Mouse (Mus musculus) heart, embryonic 15.5 days (tissue): ENCODE results near the gene C9orf72. TPM values are rescaled to one million over a fixed set of nuclear protein-coding genes. Genes with fewer than 3 reads are reported as not detected.
"Not testable (repeated sequence)": the region's sequence is repeated elsewhere in the genome, so short reads cannot be mapped to it uniquely, and the experiment has no call there.

Experiments used
- ATAC-seq: fragments of 200-750 bp; cut with Nextera tagmentation; replicated peaks from 2 replicates; pipeline ENCODE4 v1.8.0; 2017; ENCODE audit warnings: low read depth, moderate TSS enrichment; ENCODE audit not compliant: insufficient number of reproducible peaks, insufficient read depth, low FRiP score
- H3K27ac ChIP-seq: fragments of 300-500 bp; sonication (generic); 2 replicates; pipeline ENCODE4 v1.5.1; 2015; ENCODE audit warnings: mild to moderate bottlenecking, inconsistent platforms
- H3K27me3 ChIP-seq: fragments of 300-500 bp; sonication (generic); 2 replicates; pipeline ENCODE4 v1.6.1; 2015; ENCODE audit warnings: inconsistent platforms
- H3K36me3 ChIP-seq: fragments of 300-500 bp; sonication (generic); 2 replicates; pipeline ENCODE4 v1.6.1; 2015; ENCODE audit warnings: mild to moderate bottlenecking, inconsistent platforms
- H3K4me1 ChIP-seq: fragments of 300-500 bp; sonication (generic); replicated peaks from 2 replicates; pipeline ENCODE4 v1.6.1; 2015; ENCODE audit warnings: inconsistent platforms
- H3K4me2 ChIP-seq: fragments of 300-500 bp; sonication (generic); 2 replicates; pipeline ENCODE4 v1.6.1; 2015; ENCODE audit warnings: inconsistent platforms, mild to moderate bottlenecking, moderate library complexity
- H3K4me3 ChIP-seq: fragments of 300-500 bp; sonication (generic); 2 replicates; pipeline ENCODE4 v1.5.1; 2015; ENCODE audit warnings: mild to moderate bottlenecking, inconsistent platforms
- H3K9ac ChIP-seq: fragments of 300-500 bp; sonication (generic); 2 replicates; pipeline ENCODE4 v1.6.1; 2015; ENCODE audit warnings: mild to moderate bottlenecking, inconsistent platforms
- H3K9me3 ChIP-seq: fragments of 300-500 bp; sonication (generic); replicated peaks from 2 replicates; pipeline ENCODE4 v1.6.1; 2016; ENCODE audit warnings: inconsistent platforms
- WGBS: fragments of 180-500 bp; shearing (Covaris S2); methylation state at CpG from one replicate; pipeline ENCODE4 v1.1.7; 2015; ENCODE audit warnings: mixed read lengths; 5-methylcytosine and 5-hydroxymethylcytosine counted together
- polyA plus RNA-seq: library from polyadenylated mRNA; unstranded; fragments of >200 nt; fragmentation: Nextera tagmentation; extraction: Ambion mirVana; gene quantifications from 2 replicates; pipeline ENCODE4 v1.2.1, GENCODE M21; 2015

Gene C9orf72
- 19.0 and 20.1 TPM in 2 replicates for polyA plus RNA-seq

- under 1% methylated on average over 51 of the region's 51 CpGs for WGBS
- Histone ChIP-seq H3K27ac (peak within 1 kb of the TSS; percentile 92), H3K4me1 (peaks cover 9% of the 10 kb centered on the region), H3K9me3 (no peaks in the 10 kb centered on the region), H3K4me3 (peak within 1 kb of the TSS; percentile 90), H3K27me3 (no peaks in the 10 kb centered on the region), H3K9ac (peak within 1 kb of the TSS; percentile 83), H3K36me3 (no peaks in the 10 kb centered on the region), H3K4me2 (peak within 1 kb of the TSS; percentile 84)
- peak; percentile 97 for ATAC-seq
Observed at GRCm38 (mm10) chr4:35225734-35226495, at the start of gene C9orf72. Gene C9orf72, minus strand, starts transcription at chr4:35226175.

DNA sequence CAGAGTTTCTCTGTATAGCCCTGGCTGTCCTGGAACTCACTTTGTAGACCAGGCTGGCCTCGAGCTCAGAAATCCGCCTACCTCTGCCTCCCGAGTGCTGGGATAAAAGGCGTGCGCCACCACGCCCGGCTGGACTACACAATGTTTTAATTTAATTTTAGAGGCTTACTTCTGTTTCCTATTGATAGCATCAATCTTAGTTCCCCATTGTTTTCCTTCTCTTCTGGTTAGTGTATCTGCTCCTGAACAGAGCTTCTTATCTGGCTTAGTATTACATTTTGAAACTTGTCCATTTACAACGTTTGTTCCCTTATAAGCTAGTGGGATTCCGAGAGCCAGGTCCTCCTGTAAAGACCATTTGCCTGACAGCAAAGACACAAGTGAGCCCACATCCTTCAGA, 33.0 kb upstream of the C9orf72 start:
- H3K36me3 ChIP-seq: no peaks in the 10 kb centered on the region
- H3K4me3 ChIP-seq: no peak overlapping the region
- no peaks in the 10 kb centered on the region for H3K4me1 ChIP-seq
- H3K27me3 ChIP-seq: no peaks in the 10 kb centered on the region
- no peak overlapping the region for H3K9ac ChIP-seq
- H3K27ac ChIP-seq: no peak overlapping the region
- H3K4me2 ChIP-seq: no peak overlapping the region
- 57% methylated on average over 9 of the region's 9 CpGs for WGBS
- no peak for ATAC-seq
- no peaks in the 10 kb centered on the region for H3K9me3 ChIP-seq

DNA sequence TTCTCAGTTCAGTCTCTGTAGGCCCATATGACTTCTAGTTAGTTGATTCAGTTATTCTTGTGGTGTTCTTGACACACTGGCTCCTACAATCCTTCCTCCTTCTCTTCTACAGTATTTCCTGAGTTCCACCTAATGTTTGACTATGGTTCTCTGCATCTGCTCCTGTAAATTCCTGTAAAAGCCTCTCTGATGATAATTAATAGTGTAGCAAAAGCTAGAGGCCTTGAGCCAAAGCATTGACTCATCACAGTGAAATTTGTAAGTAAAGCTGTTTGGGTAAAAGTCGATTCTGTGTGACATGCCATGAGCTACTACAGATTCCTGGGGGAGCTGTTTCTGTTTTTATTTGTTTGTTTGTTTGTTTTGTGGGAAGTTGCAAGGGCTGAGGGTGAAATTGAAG, 18.0 kb upstream of the C9orf72 start:
- Histone ChIP-seq H3K4me1 (no peaks in the 10 kb centered on the region), H3K36me3 (no peaks in the 10 kb centered on the region), H3K27me3 (no peaks in the 10 kb centered on the region), H3K9ac (no peak overlapping the region), H3K27ac (no peak overlapping the region), H3K4me2 (no peak overlapping the region), H3K9me3 (no peaks in the 10 kb centered on the region), H3K4me3 (no peak overlapping the region)
- no peak for ATAC-seq
- WGBS: 63% methylated on average over 1 of the region's 1 CpGs

GRCm38 (mm10) chr4:35241735-35242134, 15.8 kb upstream of the C9orf72 start:
- no peak overlapping the region for H3K9ac ChIP-seq
- H3K9me3 ChIP-seq: no peaks in the 10 kb centered on the region
- no peak for ATAC-seq
- H3K4me1 ChIP-seq: no peaks in the 10 kb centered on the region
- H3K36me3 ChIP-seq: no peaks in the 10 kb centered on the region
- no peaks in the 10 kb centered on the region for H3K27me3 ChIP-seq
- WGBS: 78% methylated on average over 2 of the region's 2 CpGs
- H3K4me2 ChIP-seq: no peak overlapping the region
- no peak overlapping the region for H3K27ac ChIP-seq
- no peak overlapping the region for H3K4me3 ChIP-seq

GRCm38 (mm10) chr4:35238696-35239095, 12.7 kb upstream of the C9orf72 start:
- no peak overlapping the region for H3K27ac ChIP-seq
- H3K9ac ChIP-seq: no peak overlapping the region
- H3K27me3 ChIP-seq: no peaks in the 10 kb centered on the region
- no peak for ATAC-seq
- WGBS: 73% methylated on average over 4 of the region's 4 CpGs
- H3K36me3 ChIP-seq: no peaks in the 10 kb centered on the region
- H3K4me1 ChIP-seq: no peaks in the 10 kb centered on the region
- no peak overlapping the region for H3K4me2 ChIP-seq
- no peaks in the 10 kb centered on the region for H3K9me3 ChIP-seq
- no peak overlapping the region for H3K4me3 ChIP-seq

- H3K4me1 ChIP-seq, H3K36me3 ChIP-seq, H3K9me3 ChIP-seq, H3K4me2 ChIP-seq, H3K4me3 ChIP-seq, H3K9ac ChIP-seq, ATAC-seq, H3K27ac ChIP-seq, H3K27me3 ChIP-seq: not testable (repeated sequence)
- WGBS: 83% methylated on average over 3 of the region's 3 CpGs
Observed at GRCm38 (mm10) chr4:35238240-35238639, 12.3 kb upstream of the C9orf72 start.

DNA sequence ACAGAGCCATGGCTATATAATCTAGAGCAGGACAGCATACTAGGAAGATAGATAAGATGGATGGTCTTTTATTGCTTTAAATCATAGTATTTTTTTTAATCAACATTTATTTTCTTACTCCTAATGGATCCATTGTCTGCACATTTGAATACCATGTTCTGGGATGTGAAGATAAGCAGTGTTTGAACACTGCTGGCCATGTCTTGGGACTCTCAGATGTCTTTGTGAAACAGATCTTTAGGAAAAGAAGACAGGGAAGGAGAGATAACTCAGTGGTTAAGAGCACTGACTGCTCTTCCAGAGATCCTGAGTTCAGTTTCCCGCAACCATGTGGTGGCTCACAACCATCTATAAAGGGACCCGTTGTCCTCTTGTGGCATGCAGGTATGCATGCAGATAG, 10.3 kb upstream of the C9orf72 start:
- WGBS: 88% methylated on average over 2 of the region's 2 CpGs
- Histone ChIP-seq H3K27ac (no peak overlapping the region), H3K4me1 (no peaks in the 10 kb centered on the region), H3K36me3 (no peaks in the 10 kb centered on the region), H3K4me2 (no peak overlapping the region), H3K9me3 (no peaks in the 10 kb centered on the region), H3K9ac (no peak overlapping the region), H3K4me3 (no peak overlapping the region), H3K27me3 (no peaks in the 10 kb centered on the region)
- no peak for ATAC-seq

DNA sequence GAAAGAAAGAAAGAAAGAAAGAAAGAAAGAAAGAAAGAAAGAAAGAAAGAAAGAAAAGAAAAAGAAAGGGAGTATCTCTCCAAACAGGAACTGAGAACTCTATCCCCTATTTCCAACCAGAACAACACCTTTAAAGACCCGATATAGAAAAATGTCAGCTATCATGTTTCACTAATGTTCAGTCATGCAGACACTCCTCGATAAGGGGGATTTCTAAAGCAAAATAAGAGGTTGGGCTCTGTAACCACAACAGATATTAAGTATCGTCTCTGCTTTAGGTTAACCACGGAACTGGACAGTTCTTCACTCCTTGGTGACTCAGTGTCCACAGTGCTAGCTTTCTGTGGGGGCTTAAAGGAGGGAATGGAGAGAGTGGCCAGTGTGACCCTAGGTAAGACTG, 2.3 kb upstream of the C9orf72 start:
- ATAC-seq: no peak

GRCm38 (mm10) chr4:35226496-35226992, 569 bp upstream of the C9orf72 start:
- Histone ChIP-seq H3K36me3 (no peaks in the 10 kb centered on the region), H3K4me2 (peak overlapping the region; percentile 84), H3K27me3 (no peaks in the 10 kb centered on the region), H3K4me1 (peaks cover 3% of the 10 kb centered on the region), H3K9me3 (no peaks in the 10 kb centered on the region), H3K9ac (peak overlapping the region; percentile 83), H3K27ac (peak overlapping the region; percentile 92), H3K4me3 (peak overlapping the region; percentile 90)
- ATAC-seq: peak; percentile 27
- 10% methylated on average over 9 of the region's 9 CpGs for WGBS

More for the DNA sequence above, 2.3 kb upstream of the C9orf72 start:
- no peaks in the 10 kb centered on the region; the same call in 1 of the 2 replicates for H3K4me1 ChIP-seq
- H3K27me3 ChIP-seq: no peaks in the 10 kb centered on the region
- no peaks in the 10 kb centered on the region for H3K36me3 ChIP-seq
- 64% methylated on average over 4 of the region's 4 CpGs for WGBS
- H3K27ac ChIP-seq: no peak overlapping the region
- no peak overlapping the region for H3K4me2 ChIP-seq
- no peaks in the 10 kb centered on the region for H3K9me3 ChIP-seq
- no peak overlapping the region for H3K9ac ChIP-seq
- H3K4me3 ChIP-seq: no peak overlapping the region

GRCm38 (mm10) chr4:35225141-35225733, 738 bp downstream of the C9orf72 start:
- Histone ChIP-seq H3K36me3 (no peaks in the 10 kb centered on the region), H3K27ac (peak overlapping the region; percentile 92), H3K4me3 (peak overlapping the region; percentile 90), H3K27me3 (no peaks in the 10 kb centered on the region), H3K9me3 (no peaks in the 10 kb centered on the region), H3K4me1 (peaks cover 11% of the 10 kb centered on the region), H3K9ac (peak overlapping the region; percentile 83), H3K4me2 (peak overlapping the region; percentile 84)
- peak; percentile 38 for ATAC-seq
- 0% methylated on average over 40 of the region's 40 CpGs for WGBS

- Histone ChIP-seq H3K4me2 (peak overlapping the region; percentile 84), H3K4me3 (peak overlapping the region; percentile 90; the same call in 1 of the 2 replicates)
Observed at GRCm38 (mm10) chr4:35224101-35224500, 1.9 kb downstream of the C9orf72 start.

More at GRCm38 (mm10) chr4:35224101-35224500, 1.9 kb downstream of the C9orf72 start:
- 88% methylated on average over 4 of the region's 4 CpGs for WGBS
- Histone ChIP-seq H3K9ac (no peak overlapping the region), H3K36me3 (no peaks in the 10 kb centered on the region), H3K9me3 (no peaks in the 10 kb centered on the region), H3K27me3 (no peaks in the 10 kb centered on the region), H3K27ac (no peak overlapping the region), H3K4me1 (peaks cover 18% of the 10 kb centered on the region)
- no peak for ATAC-seq
